Mouse (Mus musculus) liver, embryonic 13.5 days (tissue): Measurements from ENCODE around the gene Edil3. TPM values are rescaled to one million over a fixed set of nuclear protein-coding genes. Genes with fewer than 3 reads are reported as not detected.
"Not testable (repeated sequence)": the region's sequence is repeated elsewhere in the genome, so short reads cannot be mapped to it uniquely, and the experiment has no call there.

Source experiments
- ATAC-seq: fragments of 200-750 bp; cut with Nextera tagmentation; 2 replicates; pipeline ENCODE4 v1.8.0; 2017; ENCODE audit warnings: low read depth, mild to moderate bottlenecking, moderate number of reproducible peaks, moderate library complexity
- DNase-seq: peaks from one replicate; pipeline ENCODE4 v3.0.0; 2022
- H3K27ac ChIP-seq: fragments of 300-500 bp; sonication (generic); 2 replicates; pipeline ENCODE4 v1.5.1; 2015; ENCODE audit warnings: moderate library complexity, mild to moderate bottlenecking, inconsistent platforms
- H3K27me3 ChIP-seq: fragments of 300-500 bp; sonication (generic); 2 replicates; pipeline ENCODE4 v1.6.1; 2015; ENCODE audit warnings: mild to moderate bottlenecking, inconsistent platforms
- H3K36me3 ChIP-seq: fragments of 300-500 bp; sonication (generic); 2 replicates; pipeline ENCODE4 v1.6.1; 2015; ENCODE audit warnings: mild to moderate bottlenecking, inconsistent platforms
- H3K4me1 ChIP-seq: fragments of 300-500 bp; sonication (generic); replicated peaks from 2 replicates; pipeline ENCODE4 v1.6.1; 2015; ENCODE audit warnings: inconsistent platforms
- H3K4me2 ChIP-seq: fragments of 300-500 bp; sonication (generic); 2 replicates; pipeline ENCODE4 v1.6.1; 2015; ENCODE audit warnings: inconsistent platforms, mild to moderate bottlenecking, moderate library complexity
- H3K4me3 ChIP-seq: fragments of 300-500 bp; sonication (generic); replicated peaks from 2 replicates; pipeline ENCODE4 v1.5.1; 2015; ENCODE audit warnings: mild to moderate bottlenecking, inconsistent platforms
- H3K9ac ChIP-seq: fragments of 300-500 bp; sonication (generic); 2 replicates; pipeline ENCODE4 v1.6.1; 2015; ENCODE audit warnings: mild to moderate bottlenecking, inconsistent platforms
- H3K9me3 ChIP-seq: fragments of 300-500 bp; sonication (generic); replicated peaks from 2 replicates; pipeline ENCODE4 v1.6.1; 2016; ENCODE audit warnings: inconsistent platforms
- WGBS: fragments of 180-500 bp; shearing (Covaris S2); methylation state at CpG from one replicate; pipeline ENCODE4 v1.1.7; 2015; ENCODE audit not compliant: insufficient replicate concordance; 5-methylcytosine and 5-hydroxymethylcytosine counted together
- polyA plus RNA-seq: library from polyadenylated mRNA; unstranded; fragments of >200 nt; fragmentation: Nextera tagmentation; extraction: Ambion mirVana; gene quantifications from 2 replicates; pipeline ENCODE4 v1.2.1, GENCODE M21; 2015

Gene Edil3
- polyA plus RNA-seq, 1 experiment from 2014 or later, result 0.20 TPM

GRCm38 (mm10) chr13:89007696-89008427, 186.6 kb downstream of the Edil3 start:
- ATAC-seq, result no peak
- Histone ChIP-seq H3K4me2 (no peak overlapping the region), H3K27me3 (no peaks in the 10 kb centered on the region), H3K4me1 (no peaks in the 10 kb centered on the region), H3K9me3 (no peaks in the 10 kb centered on the region), H3K4me3 (no peak overlapping the region), H3K27ac (no peak overlapping the region), H3K9ac (no peak overlapping the region), H3K36me3 (no peaks in the 10 kb centered on the region)
- DNase-seq, result no peak
- 64% methylated on average over 4 of the region's 4 CpGs for WGBS

- DNase-seq, result no peak
- H3K4me2 ChIP-seq, result no peak overlapping the region
- no peak overlapping the region for H3K27ac ChIP-seq
- H3K27me3 ChIP-seq, result no peaks in the 10 kb centered on the region
- H3K4me3 ChIP-seq, result no peak overlapping the region
- no peaks in the 10 kb centered on the region for H3K9me3 ChIP-seq
- ATAC-seq, result no peak
- no peaks in the 10 kb centered on the region for H3K4me1 ChIP-seq
- no peaks in the 10 kb centered on the region for H3K36me3 ChIP-seq
- H3K9ac ChIP-seq, result no peak overlapping the region
Measured at GRCm38 (mm10) chr13:89012500-89012899, 191.2 kb downstream of the Edil3 start.

- DNase-seq, result no peak
- H3K4me3 ChIP-seq, result no peak overlapping the region
- no peaks in the 10 kb centered on the region for H3K4me1 ChIP-seq
- no peak overlapping the region for H3K4me2 ChIP-seq
- no peaks in the 10 kb centered on the region for H3K27me3 ChIP-seq
- H3K36me3 ChIP-seq, result no peaks in the 10 kb centered on the region
- H3K9ac ChIP-seq, result no peak overlapping the region
- ATAC-seq, result no peak
- no peaks in the 10 kb centered on the region for H3K9me3 ChIP-seq
- H3K27ac ChIP-seq, result no peak overlapping the region
- WGBS, result 57% methylated on average over 3 of the region's 3 CpGs
Measured at GRCm38 (mm10) chr13:89029817-89030539, 208.7 kb downstream of the Edil3 start.

- Histone ChIP-seq H3K4me3 (no peak overlapping the region), H3K9ac (no peak overlapping the region), H3K27me3 (no peaks in the 10 kb centered on the region), H3K4me1 (no peaks in the 10 kb centered on the region), H3K4me2 (no peak overlapping the region), H3K9me3 (no peaks in the 10 kb centered on the region), H3K27ac (no peak overlapping the region), H3K36me3 (no peaks in the 10 kb centered on the region)
- no peak for ATAC-seq
- WGBS, result 67% methylated on average over 2 of the region's 2 CpGs
- DNase-seq, result no peak
Measured at GRCm38 (mm10) chr13:89035711-89036110, 214.4 kb downstream of the Edil3 start.

GRCm38 (mm10) chr13:89041495-89041894, 220.2 kb downstream of the Edil3 start:
- Histone ChIP-seq H3K27me3 (no peaks in the 10 kb centered on the region), H3K9me3 (no peaks in the 10 kb centered on the region), H3K4me3 (no peak overlapping the region), H3K4me1 (no peaks in the 10 kb centered on the region), H3K27ac (no peak overlapping the region), H3K9ac (no peak overlapping the region), H3K36me3 (no peaks in the 10 kb centered on the region), H3K4me2 (no peak overlapping the region)
- WGBS, result 65% methylated on average over 1 of the region's 1 CpGs
- DNase-seq (no peak), ATAC-seq (no peak)

- not testable (repeated sequence) for H3K4me1 ChIP-seq, H3K4me3 ChIP-seq, DNase-seq, H3K4me2 ChIP-seq, H3K9ac ChIP-seq, H3K27me3 ChIP-seq, H3K9me3 ChIP-seq, ATAC-seq, H3K27ac ChIP-seq, H3K36me3 ChIP-seq
Measured at GRCm38 (mm10) chr13:89070132-89070531, 248.9 kb downstream of the Edil3 start.

GRCm38 (mm10) chr13:89076212-89076611, 254.9 kb downstream of the Edil3 start:
- ATAC-seq (no peak), DNase-seq (no peak)
- H3K36me3 ChIP-seq, result no peaks in the 10 kb centered on the region
- no peaks in the 10 kb centered on the region for H3K27me3 ChIP-seq
- H3K4me1 ChIP-seq, result no peaks in the 10 kb centered on the region
- H3K4me3 ChIP-seq, result no peak overlapping the region
- H3K9ac ChIP-seq, result no peak overlapping the region
- no peak overlapping the region for H3K4me2 ChIP-seq
- H3K27ac ChIP-seq, result no peak overlapping the region
- 71% methylated on average over 1 of the region's 1 CpGs for WGBS
- no peaks in the 10 kb centered on the region for H3K9me3 ChIP-seq

- Histone ChIP-seq H3K27me3 (no peaks in the 10 kb centered on the region), H3K9me3 (no peaks in the 10 kb centered on the region), H3K4me1 (no peaks in the 10 kb centered on the region), H3K4me3 (no peak overlapping the region), H3K9ac (no peak overlapping the region), H3K27ac (no peak overlapping the region), H3K4me2 (no peak overlapping the region), H3K36me3 (no peaks in the 10 kb centered on the region)
- WGBS, result 35% methylated on average over 1 of the region's 1 CpGs
- DNase-seq (no peak), ATAC-seq (no peak)
Measured at GRCm38 (mm10) chr13:89105889-89106288, 284.6 kb downstream of the Edil3 start.

- DNase-seq (no peak), ATAC-seq (no peak)
- no peaks in the 10 kb centered on the region for H3K36me3 ChIP-seq
- no peak overlapping the region for H3K27ac ChIP-seq
- WGBS, result 48% methylated on average over 2 of the region's 2 CpGs
- no peaks in the 10 kb centered on the region for H3K4me1 ChIP-seq
- no peak overlapping the region for H3K9ac ChIP-seq
- H3K4me3 ChIP-seq, result no peak overlapping the region
- no peaks in the 10 kb centered on the region for H3K27me3 ChIP-seq
- no peak overlapping the region for H3K4me2 ChIP-seq
- H3K9me3 ChIP-seq, result no peaks in the 10 kb centered on the region
Measured at GRCm38 (mm10) chr13:89117551-89117950, 296.3 kb downstream of the Edil3 start.

GRCm38 (mm10) chr13:89119809-89120208, 298.5 kb downstream of the Edil3 start:
- ATAC-seq, result no peak
- no peak overlapping the region for H3K9ac ChIP-seq
- WGBS, result 66% methylated on average over 8 of the region's 8 CpGs

GRCm38 (mm10) chr13:89122511-89123253, 301.4 kb downstream of the Edil3 start:
- no peak for DNase-seq
- no peak for ATAC-seq

More at GRCm38 (mm10) chr13:89119809-89120208, 298.5 kb downstream of the Edil3 start:
- H3K4me2 ChIP-seq, result no peak overlapping the region
- DNase-seq, result no peak
- H3K4me1 ChIP-seq, result no peaks in the 10 kb centered on the region
- no peak overlapping the region for H3K4me3 ChIP-seq
- H3K27ac ChIP-seq, result no peak overlapping the region
- no peaks in the 10 kb centered on the region for H3K9me3 ChIP-seq
- H3K27me3 ChIP-seq, result no peaks in the 10 kb centered on the region
- H3K36me3 ChIP-seq, result no peaks in the 10 kb centered on the region

More at GRCm38 (mm10) chr13:89122511-89123253, 301.4 kb downstream of the Edil3 start:
- Histone ChIP-seq H3K4me2 (no peak overlapping the region), H3K9me3 (no peaks in the 10 kb centered on the region), H3K4me3 (no peak overlapping the region), H3K4me1 (no peaks in the 10 kb centered on the region), H3K27ac (no peak overlapping the region), H3K9ac (no peak overlapping the region), H3K27me3 (no peaks in the 10 kb centered on the region), H3K36me3 (no peaks in the 10 kb centered on the region)
- 54% methylated on average over 6 of the region's 6 CpGs for WGBS
